Mouse (Mus musculus) lung, adult 10 weeks (tissue): ENCODE measurements around the gene P2rx2. TPM values are rescaled to one million over a fixed set of nuclear protein-coding genes. Genes with fewer than 3 reads are reported as not detected.

Experiments
- polyA plus RNA-seq: library from polyadenylated mRNA; stranded (reverse); fragments of 350-450 nt; fragmentation: Illumina TruSeq; extraction: RNeasy Lipid Tissue Mini Kit (QIAGEN cat#74804); gene quantifications from one replicate; pipeline ENCODE4 v1.2.3, GENCODE M21; 2014; ENCODE audit warnings: low read depth, low replicate concordance; ENCODE audit not compliant: insufficient read depth

Gene P2rx2
- 0.56 TPM for polyA plus RNA-seq

DNA sequence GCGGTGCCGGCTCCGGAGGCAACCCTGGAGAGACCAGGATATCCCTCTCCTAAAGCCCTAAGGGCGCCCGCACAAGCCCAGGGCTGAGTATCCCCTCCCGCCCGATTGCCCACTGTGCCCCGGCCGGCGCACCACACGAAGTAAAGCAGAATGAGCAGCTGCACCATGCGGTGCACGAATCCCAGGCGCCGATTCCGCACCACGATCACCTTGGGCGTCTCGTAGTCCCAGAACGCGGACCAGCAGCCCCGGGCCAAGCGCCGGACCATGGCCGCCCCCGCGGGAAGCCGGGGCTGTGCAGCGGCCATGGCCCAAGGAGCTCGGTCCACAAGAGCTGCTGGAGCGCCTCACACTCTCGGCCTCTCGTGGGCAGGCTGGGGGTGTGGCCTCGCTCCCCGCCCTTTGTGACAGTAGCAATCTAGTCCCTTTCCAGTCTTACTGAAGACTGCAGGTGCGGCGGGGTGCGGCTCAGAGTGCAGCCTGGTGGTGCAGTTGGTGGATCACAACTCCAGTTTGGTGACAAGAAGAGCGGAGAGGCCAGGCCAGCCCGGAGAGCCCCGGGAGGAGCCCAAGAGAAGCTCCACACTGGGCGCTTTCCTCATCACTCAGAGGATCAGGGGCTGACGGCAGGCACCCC lies at the start of gene P2rx2:
Gene P2rx2 (minus strand): TSS at position 565 of the 637 bp plus-strand sequence.

GRCm38 (mm10) chr5:110344524-110344923 lies 1.5 kb upstream of the P2rx2 start, which contains the start of gene Lrcol1:
Lrcol1 (plus strand) TSS chr5:110344730.

Other genes with a start within 250 kb of the P2rx2 start
- 0.23 TPM for gene Gm35315, start 248.8 kb downstream of the P2rx2 start, polyA plus RNA-seq
- 0.45 TPM for gene Plcxd1, start 243.2 kb downstream of the P2rx2 start, polyA plus RNA-seq
- gene Gtpbp6, start 235.0 kb downstream of the P2rx2 start, polyA plus RNA-seq, result 32.5 TPM
- gene Zfp605, start 233.1 kb downstream of the P2rx2 start, polyA plus RNA-seq, result 2.1 TPM
- gene Chfr, start 207.4 kb downstream of the P2rx2 start, polyA plus RNA-seq, result 17.1 TPM
- 7.1 TPM for gene Golga3, start 166.5 kb downstream of the P2rx2 start, polyA plus RNA-seq
- gene Ankle2, start 112.2 kb downstream of the P2rx2 start, polyA plus RNA-seq, result 9.2 TPM
- 16.7 TPM for gene Pgam5, start 73.3 kb downstream of the P2rx2 start, polyA plus RNA-seq
- 21.2 TPM for gene Pxmp2, start 57.0 kb downstream of the P2rx2 start, polyA plus RNA-seq
- gene Pole, start 56.9 kb downstream of the P2rx2 start, polyA plus RNA-seq, result 1.0 TPM
- 0.40 TPM for gene Lrcol1, start 1.5 kb upstream of the P2rx2 start, polyA plus RNA-seq
- 12.8 TPM for gene Fbrsl1, start 105.3 kb upstream of the P2rx2 start, polyA plus RNA-seq
- gene Galnt9, start 201.1 kb upstream of the P2rx2 start, polyA plus RNA-seq, result 1.2 TPM